Mouse (Mus musculus) bone marrow macrophage, adult 2 months (primary cell): ENCODE data around the gene Hipk3.

Experiments used
- CTCF ChIP-seq: IDR thresholded peaks from 2 replicates; pipeline ENCODE4 v1.5.1; 2012; ENCODE audit warnings: low read depth, mild to moderate bottlenecking, low read length, moderate library complexity
- POLR2A ChIP-seq: IDR thresholded peaks from 2 replicates; pipeline ENCODE4 v1.6.1; 2012; ENCODE audit warnings: mild to moderate bottlenecking, low read depth, low read length, borderline replicate concordance

GRCm38 (mm10) chr2:104466908-104467616, 27.2 kb downstream of the Hipk3 start:
- no peak for TF ChIP-seq POLR2A
- no peak for TF ChIP-seq CTCF
